ENCODE assay signal across 16 mouse cellular contexts in genomic region chr3:66000400-66000799, GRCm38 (mm10).
"Had no signal": no experiment of that assay in that cellular context is flagged by ENCODE, and none has a peak within 500 bp of the region (broad histone marks: within the 10 kb centered on the region; RNA-seq: fewer than 3 reads in every experiment).

No protein-coding gene starts in this region.

- H3K9me3 ChIP-seq: liver, embryonic 13.5 days; lung, embryonic 15.5 days; neural tube, embryonic 15.5 days had no signal

- H3K27ac ChIP-seq: left cerebral cortex, adult 2 months; liver, embryonic 13.5 days; lung, embryonic 15.5 days; neural tube, embryonic 15.5 days had no signal

- H3K4me3 ChIP-seq: left cerebral cortex, adult 2 months; liver, embryonic 13.5 days; lung, embryonic 15.5 days; myocyte; neural tube, embryonic 15.5 days had no signal

- H3K4me1 ChIP-seq: liver, embryonic 13.5 days; lung, embryonic 15.5 days; neural tube, embryonic 15.5 days had no signal

- ATAC-seq: inflammation-experienced regulatory T-cells, adult 6 months; intestine, postnatal 0 days; liver, postnatal 0 days had no signal

- H3K9ac ChIP-seq: liver, embryonic 13.5 days; liver, postnatal 0 days; lung, embryonic 15.5 days; neural tube, embryonic 15.5 days had no signal

- H3K36me3 ChIP-seq: liver, embryonic 13.5 days; lung, embryonic 15.5 days; neural tube, embryonic 15.5 days had no signal

- H3K4me2 ChIP-seq: liver, embryonic 13.5 days; lung, embryonic 15.5 days; neural tube, embryonic 15.5 days had no signal

- DNase-seq: kidney, adult 8-10 months; kidney, postnatal 10 days; liver; liver, embryonic 13.5 days; liver, postnatal 0 days; lung, postnatal 36 days; right cerebral cortex, postnatal 4 days; spleen, adult 18-20 months; thymus, adult 18-20 months; thymus, postnatal 14 days had no signal

- H3K27me3 ChIP-seq: liver, embryonic 13.5 days; lung, embryonic 15.5 days; neural tube, embryonic 15.5 days had no signal
